Mouse (Mus musculus) ES-E14 (cell line): Measurements from ENCODE around the gene Slfn8. TPM values are rescaled to one million over a fixed set of nuclear protein-coding genes. Genes with fewer than 3 reads are reported as not detected.

Source experiments
- DNase-seq: peaks from one replicate; pipeline ENCODE4 v3.0.0-alpha.2; 2013; ENCODE audit warnings: low read depth, low spot score
- H3K27ac ChIP-seq: 2 replicates; pipeline ENCODE4 v1.5.1; 2012; ENCODE audit warnings: low read depth, mild to moderate bottlenecking, low read length, moderate library complexity, mixed read lengths; ENCODE audit not compliant: poor library complexity, insufficient read depth, severe bottlenecking
- H3K36me3 ChIP-seq: 2 replicates; pipeline ENCODE4 v1.6.1; 2012; ENCODE audit warnings: mild to moderate bottlenecking, low read length, moderate library complexity, mixed read lengths; ENCODE audit not compliant: control insufficient read depth, poor library complexity, insufficient read depth, severe bottlenecking
- H3K4me1 ChIP-seq, 2 experiments: fragments of 150-350 bp in 1 of 2; sonication (generic) in 1 of 2; 2 replicates each; pipeline ENCODE4 v1.6.1; 2012; ENCODE audit warnings: low read length in 2 of 2, mild to moderate bottlenecking in 1 of 2, mixed read lengths in 1 of 2; ENCODE audit not compliant: control insufficient read depth in 2 of 2, insufficient read depth in 2 of 2, poor library complexity in 1 of 2
- H3K4me3 ChIP-seq, 2 experiments: fragments of 150-350 bp in 1 of 2; sonication (generic) in 1 of 2; 2 replicates each; pipeline ENCODE4 v1.5.1; 2012; ENCODE audit warnings: low read length in 2 of 2, low read depth in 1 of 2, mild to moderate bottlenecking in 1 of 2, mixed read lengths in 1 of 2; ENCODE audit not compliant: insufficient read depth in 1 of 2, poor library complexity in 1 of 2, severe bottlenecking in 1 of 2
- H3K9ac ChIP-seq: 2 replicates; pipeline ENCODE4 v1.6.1; 2012; ENCODE audit warnings: low read depth, mild to moderate bottlenecking, low read length, mixed read lengths; ENCODE audit not compliant: poor library complexity, insufficient read depth, severe bottlenecking
- H3K9me3 ChIP-seq: fragments of 150-350 bp; sonication (generic); 2 replicates; pipeline ENCODE4 v1.6.1; 2012; ENCODE audit warnings: low read depth, mild to moderate bottlenecking, low read length; ENCODE audit not compliant: control insufficient read depth, insufficient read depth
- CHD2 ChIP-seq: IDR thresholded peaks from 2 replicates; pipeline ENCODE4 v1.6.1; 2014; ENCODE audit warnings: mild to moderate bottlenecking, low read depth, low read length, inconsistent platforms
- HCFC1 ChIP-seq: IDR thresholded peaks from 2 replicates; pipeline ENCODE4 v1.6.1; 2012; ENCODE audit warnings: low read length, inconsistent platforms, borderline replicate concordance; ENCODE audit not compliant: insufficient read depth
- MAFK ChIP-seq: IDR thresholded peaks from 2 replicates; pipeline ENCODE4 v1.6.1; 2014; ENCODE audit warnings: mild to moderate bottlenecking, low read depth, low read length, inconsistent platforms; ENCODE audit not compliant: insufficient read depth
- ZC3H11A ChIP-seq: IDR thresholded peaks from 2 replicates; pipeline ENCODE4 v1.6.1; 2012; ENCODE audit warnings: low read depth, mild to moderate bottlenecking, inconsistent platforms, low read length, borderline replicate concordance
- ZNF384 ChIP-seq: IDR thresholded peaks from 2 replicates; pipeline ENCODE4 v1.6.1; 2012; ENCODE audit warnings: low read depth, low read length, inconsistent platforms
- in situ Hi-C, 2 experiments: fragments of 600-800 bp; cut with MboI; formaldehyde crosslinking; loops; one replicate each; pipeline ENCODE4 v1.15.1; 2025; ENCODE audit warnings: low sequenced_read_pairs in 2 of 2, inconsistent platforms in 1 of 2; ENCODE audit not compliant: unreplicated experiment in 2 of 2
- total RNA-seq: library from RNA; depleted of rRNA; stranded (reverse); fragments of 300-350 nt; gene quantifications from 2 replicates; pipeline ENCODE4 v1.2.3, GENCODE M21; 2012; rRNA removed

Slfn8 gene
- total RNA-seq, 1 experiment: 2.3 TPM

- TF ChIP-seq ZC3H11A (no peak), HCFC1 (no peak), CHD2 (no peak), ZNF384 (no peak), MAFK (no peak)
- in situ Hi-C loops: no loop called here
These were observed 63.7 kb downstream of the Slfn8 start for GRCm38 (mm10) chr11:82956925-82957324.

GRCm38 (mm10) chr11:82954631-82955030, 66.0 kb downstream of the Slfn8 start:
- in situ Hi-C loops: no loop called here
- Histone ChIP-seq H3K4me1 (peaks cover 3 to 8% of the 10 kb centered on the region in 2 experiments), H3K36me3 (no peaks in the 10 kb centered on the region), H3K27ac (no peak overlapping the region), H3K4me3 (no peak overlapping the region), H3K9me3 (no peaks in the 10 kb centered on the region), H3K9ac (no peak overlapping the region)
- no peak for DNase-seq
- TF ChIP-seq CHD2 (no peak), MAFK (no peak), ZNF384 (no peak), HCFC1 (no peak), ZC3H11A (no peak)

More at GRCm38 (mm10) chr11:82956925-82957324, 63.7 kb downstream of the Slfn8 start:
- Histone ChIP-seq H3K36me3 (no peaks in the 10 kb centered on the region), H3K27ac (no peak overlapping the region), H3K9me3 (no peaks in the 10 kb centered on the region), H3K4me1 (peaks cover 2 to 3% of the 10 kb centered on the region in 2 experiments; a peak in 3 of 4 replicates), H3K4me3 (no peak overlapping the region), H3K9ac (no peak overlapping the region)
- DNase-seq: no peak

- H3K36me3 ChIP-seq: no peaks in the 10 kb centered on the region
- no peak overlapping the region for H3K4me3 ChIP-seq
- H3K4me1 ChIP-seq: peaks cover 3 to 8% of the 10 kb centered on the region in 2 experiments
- in situ Hi-C loops: no loop called here
- H3K9ac ChIP-seq: no peak overlapping the region
- no peak for DNase-seq
- no peaks in the 10 kb centered on the region for H3K9me3 ChIP-seq
- H3K27ac ChIP-seq: no peak overlapping the region
- TF ChIP-seq ZC3H11A (no peak), MAFK (no peak), ZNF384 (no peak), HCFC1 (no peak), CHD2 (no peak)
These were observed 67.7 kb downstream of the Slfn8 start for GRCm38 (mm10) chr11:82952612-82953542.

Other genes with a start within 250 kb of the Slfn8 start
- 66.5 and 79.1 TPM in 2 replicates for gene Lig3, start 239.7 kb downstream of the Slfn8 start, total RNA-seq
- 6.5 and 9.0 TPM in 2 replicates for gene Rffl, start 149.6 kb downstream of the Slfn8 start, total RNA-seq
- gene Rad51d, start 130.2 kb downstream of the Slfn8 start, total RNA-seq: 8.2 and 9.1 TPM in 2 replicates
- gene Fndc8, start 128.7 kb downstream of the Slfn8 start, total RNA-seq: 0.16 TPM in 1 of 2 replicates, not detected in the other
- 61.5 and 97.9 TPM in 2 replicates for gene Nle1, start 112.4 kb downstream of the Slfn8 start, total RNA-seq
- gene Unc45b, start 110.3 kb downstream of the Slfn8 start, total RNA-seq: 2.3 and 3.6 TPM in 2 replicates
- gene Slfn5, start 69.5 kb downstream of the Slfn8 start, total RNA-seq: 9.4 and 12.1 TPM in 2 replicates
- 10.9 and 12.3 TPM in 2 replicates for gene Slfn9, start 29.0 kb downstream of the Slfn8 start, total RNA-seq
- gene Slfn2, start 44.3 kb upstream of the Slfn8 start, total RNA-seq: 0.26 and 2.0 TPM in 2 replicates
- gene Slfn1, start 96.0 kb upstream of the Slfn8 start, total RNA-seq: not detected in 2 replicates
- 0.58 and 1.3 TPM in 2 replicates for gene Slfn4, start 154.4 kb upstream of the Slfn8 start, total RNA-seq
- 2.4 and 3.3 TPM in 2 replicates for gene Slfn3, start 170.5 kb upstream of the Slfn8 start, total RNA-seq